Mouse (Mus musculus) kidney, adult 2 months (tissue): ENCODE results near the gene Spata3.

ENCODE experiments used
- CTCF ChIP-seq: fragments of 200-500 bp; conservative IDR thresholded peaks from 2 replicates; pipeline ENCODE4 v1.5.1; 2011; ENCODE audit warnings: low read depth, mild to moderate bottlenecking, control low read depth, low read length, moderate library complexity, mixed read lengths; ENCODE audit not compliant: insufficient read depth, insufficient read length
- POLR2A ChIP-seq: fragments of 200-500 bp; IDR thresholded peaks from one replicate; pipeline ENCODE4 v1.6.1; 2011; ENCODE audit warnings: low read depth, low read length, control low read depth

GRCm38 (mm10) chr1:86016516-86016915 lies at the start of gene Spata3:
- TF ChIP-seq CTCF: no peak
- TF ChIP-seq POLR2A: no peak
